Mouse (Mus musculus) CD8-positive naive resting alpha-beta T cell, adult 57 days (primary cell): ENCODE measurements around the gene Ly6g6c. TPM values are rescaled to one million over a fixed set of nuclear protein-coding genes. Genes with fewer than 3 reads are reported as not detected.

Experiments
- total RNA-seq: library from RNA; stranded (reverse); gene quantifications from one replicate; pipeline ENCODE4 v1.2.4, GENCODE M21; 2023

The Ly6g6c gene
- total RNA-seq: not detected

GRCm38 (mm10) chr17:35064951-35065947 is at the start of gene Ly6g6c:
Gene Ly6g6c (plus strand): TSS chr17:35065388.

DNA sequence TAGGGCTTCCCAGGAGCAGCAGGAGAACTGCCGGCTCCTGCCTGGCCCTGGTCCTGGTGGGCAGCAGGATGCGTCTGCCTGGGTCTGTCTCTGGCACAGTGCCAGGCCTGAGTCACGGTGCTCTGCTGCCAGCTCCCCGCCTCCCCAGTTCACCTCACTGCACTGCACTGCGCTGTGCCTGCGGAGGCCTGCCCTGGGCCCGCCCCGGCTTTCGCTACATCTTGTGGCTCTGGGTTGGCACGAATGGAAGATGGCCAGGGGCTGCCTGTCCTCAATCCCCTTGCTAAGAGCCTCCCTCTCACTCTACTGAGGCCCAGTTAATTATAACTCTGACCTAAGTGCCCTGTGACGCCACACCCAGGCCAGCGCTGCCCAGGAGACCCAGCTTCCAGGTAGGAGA is 48.8 kb upstream of the Ly6g6c start, which contains the start of gene Vwa7:
Gene Vwa7 (plus strand): TSS at position 204 of the 400 bp plus-strand sequence.

GRCm38 (mm10) chr17:35027277-35028068 is 37.7 kb upstream of the Ly6g6c start, which contains the start of gene Sapcd1:
Gene Sapcd1 (minus strand): TSS chr17:35028016.

DNA sequence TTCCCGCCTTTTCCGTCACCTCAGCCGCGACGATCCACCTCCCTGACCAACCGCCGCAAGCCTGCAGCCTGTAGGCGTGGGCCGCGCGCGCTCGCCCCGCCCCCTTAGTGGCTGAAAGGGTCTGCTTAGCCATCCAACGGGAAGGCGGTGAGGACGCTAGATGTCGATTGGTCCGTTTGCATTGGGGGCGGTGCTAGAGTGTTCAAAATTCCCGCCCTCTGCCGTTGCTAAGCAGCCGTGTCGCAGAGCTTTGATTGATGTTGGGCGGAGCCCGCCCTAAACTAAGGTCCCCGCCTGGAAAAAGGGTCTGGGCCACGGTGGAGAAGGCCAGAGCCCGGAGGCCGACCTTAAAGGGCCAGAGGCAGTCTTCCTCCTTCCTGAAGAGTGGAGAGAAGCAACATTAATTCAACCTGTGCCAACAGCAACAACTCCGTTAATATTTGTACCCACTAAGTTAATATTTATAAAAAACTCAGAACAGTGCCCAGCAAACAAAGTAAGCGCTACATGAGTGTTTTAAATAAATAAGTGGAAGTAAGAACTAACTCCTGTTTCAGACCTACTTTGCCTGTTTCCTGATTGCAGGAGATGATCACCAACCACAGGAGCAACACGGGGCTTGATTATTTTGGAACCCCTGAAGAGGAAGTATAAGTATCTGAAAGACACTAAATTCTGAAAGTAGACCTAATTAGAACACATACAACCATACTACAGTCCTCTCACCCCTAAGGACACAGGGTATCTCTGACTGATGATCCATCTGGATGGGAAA is 18.3 kb upstream of the Ly6g6c start, which contains the start of gene Msh5:
Gene Msh5 (minus strand): TSS at position 65 of the 775 bp plus-strand sequence.

GRCm38 (mm10) chr17:35049561-35050016 is 15.6 kb upstream of the Ly6g6c start, which contains the start of gene Clic1:
Gene Clic1 (plus strand): TSS chr17:35049966.

GRCm38 (mm10) chr17:35058911-35059892 is 6.0 kb upstream of the Ly6g6c start, which contains the start of gene Ddah2:
Gene Ddah2 (plus strand): TSS chr17:35059035.

DNA sequence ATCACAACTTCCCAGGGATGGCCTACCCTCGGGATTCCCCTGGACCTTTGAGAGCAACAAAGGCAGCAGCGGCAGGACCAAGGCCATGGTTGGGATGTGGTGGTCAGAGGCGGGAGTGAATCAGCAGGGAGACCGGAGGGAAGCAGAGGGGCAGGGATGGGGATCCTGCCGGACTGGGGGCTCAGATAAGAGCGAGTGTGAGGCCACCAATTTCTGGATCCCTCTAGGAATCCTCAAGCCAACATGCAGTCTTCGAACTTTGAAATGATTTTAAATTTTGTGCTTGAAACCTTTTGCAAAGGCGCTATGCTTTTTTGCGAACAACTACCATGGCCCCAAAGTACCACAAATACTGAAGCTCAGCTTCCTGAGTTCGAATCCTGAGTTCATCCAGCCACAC is 896 bp downstream of the Ly6g6c start, which contains the start of gene Mpig6b:
Gene Mpig6b (minus strand): TSS at position 101 of the 400 bp plus-strand sequence.

DNA sequence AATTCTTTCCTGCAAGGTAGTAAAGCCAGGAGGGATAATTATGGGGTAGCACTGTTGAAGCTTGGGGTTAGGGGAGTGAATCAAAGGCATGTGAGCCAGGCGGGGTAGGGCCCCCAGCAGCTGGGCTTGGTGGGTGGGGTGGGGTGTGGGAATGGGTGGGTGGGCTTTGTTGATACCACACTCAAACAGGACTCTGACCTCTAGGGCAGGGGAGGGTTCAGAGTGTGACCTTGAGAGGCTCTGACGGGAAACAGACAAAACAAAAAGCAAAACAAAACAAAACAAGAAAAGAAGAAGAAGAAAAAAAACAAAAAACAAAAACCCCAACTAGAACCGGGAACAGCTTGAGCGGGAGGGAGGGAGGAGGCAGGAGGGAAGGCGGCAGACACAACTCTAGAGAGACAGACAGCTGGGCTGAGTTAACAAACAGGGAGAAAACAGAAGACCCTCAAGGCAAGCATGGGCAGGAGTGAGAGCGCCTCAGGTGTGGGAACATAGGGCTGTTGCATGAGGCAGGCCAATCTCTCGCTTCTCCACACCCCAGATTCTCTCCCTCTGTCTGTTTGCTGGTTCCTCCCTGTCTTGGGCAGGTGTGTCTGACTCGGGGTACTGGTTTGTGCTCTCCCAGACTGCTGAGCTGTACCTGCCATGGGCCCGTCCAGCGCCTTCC is 11.5 kb downstream of the Ly6g6c start, which contains the start of gene Ly6g6e:
Gene Ly6g6e (plus strand): TSS at position 396 of the 670 bp plus-strand sequence.

DNA sequence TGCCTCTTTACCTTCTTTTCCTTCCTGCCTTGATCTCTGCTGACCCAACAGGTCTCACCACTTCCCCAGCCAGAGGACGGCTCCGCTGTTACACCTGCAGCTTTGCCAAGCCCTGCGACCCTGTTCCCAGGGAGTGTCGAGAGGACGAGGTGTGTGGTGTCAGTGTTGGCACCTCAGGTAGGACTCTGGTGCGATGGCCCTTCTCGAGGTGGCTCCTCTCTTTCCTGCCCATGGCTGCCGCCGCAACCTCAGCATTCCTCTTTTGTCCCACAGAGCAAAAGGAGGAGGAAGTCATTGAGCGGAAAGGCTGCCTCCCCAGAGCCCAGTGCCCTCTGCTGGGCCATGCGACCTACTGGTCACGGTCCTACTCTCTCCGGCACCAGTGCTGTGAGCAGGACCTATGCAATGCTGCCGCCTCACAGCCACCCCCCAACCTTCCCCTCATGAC is 12.6 kb downstream of the Ly6g6c start, which contains the start of gene Ly6g6d:
Gene Ly6g6d (minus strand): TSS at position 280 of the 448 bp plus-strand sequence.

DNA sequence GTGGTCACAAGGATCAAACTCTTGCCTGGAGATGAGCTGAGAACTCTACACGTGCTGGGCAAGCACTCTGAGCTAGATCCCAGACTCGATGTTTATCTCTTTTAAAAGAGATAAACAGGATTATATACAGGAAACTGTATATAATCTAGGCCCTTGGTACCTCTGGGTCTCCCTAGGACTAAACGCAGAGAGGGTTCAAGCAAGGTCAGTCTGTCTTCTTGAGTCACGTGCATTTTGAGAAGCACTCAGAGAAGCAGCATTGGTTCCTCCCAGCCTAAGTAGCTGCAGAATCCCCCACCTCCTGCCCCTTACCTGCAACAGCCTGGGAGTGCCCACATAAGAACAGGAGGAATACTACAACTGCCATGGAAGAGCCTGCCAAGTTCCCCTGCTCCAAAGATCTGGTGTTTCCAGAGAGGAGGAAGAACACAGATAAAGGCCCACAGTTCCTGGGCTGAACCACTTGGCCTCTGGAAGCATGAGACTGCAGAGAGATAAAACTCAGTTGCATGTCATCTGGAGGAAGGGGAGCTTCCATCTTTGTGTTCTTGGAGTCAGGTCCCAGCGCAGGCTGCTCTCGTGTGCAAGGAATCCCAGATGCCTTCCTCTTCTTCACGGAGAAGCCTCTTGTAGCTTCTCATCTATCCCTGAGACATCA is 20.1 kb downstream of the Ly6g6c start, which contains the start of gene Ly6g6f:
Gene Ly6g6f (minus strand): TSS at position 403 of the 658 bp plus-strand sequence.

DNA sequence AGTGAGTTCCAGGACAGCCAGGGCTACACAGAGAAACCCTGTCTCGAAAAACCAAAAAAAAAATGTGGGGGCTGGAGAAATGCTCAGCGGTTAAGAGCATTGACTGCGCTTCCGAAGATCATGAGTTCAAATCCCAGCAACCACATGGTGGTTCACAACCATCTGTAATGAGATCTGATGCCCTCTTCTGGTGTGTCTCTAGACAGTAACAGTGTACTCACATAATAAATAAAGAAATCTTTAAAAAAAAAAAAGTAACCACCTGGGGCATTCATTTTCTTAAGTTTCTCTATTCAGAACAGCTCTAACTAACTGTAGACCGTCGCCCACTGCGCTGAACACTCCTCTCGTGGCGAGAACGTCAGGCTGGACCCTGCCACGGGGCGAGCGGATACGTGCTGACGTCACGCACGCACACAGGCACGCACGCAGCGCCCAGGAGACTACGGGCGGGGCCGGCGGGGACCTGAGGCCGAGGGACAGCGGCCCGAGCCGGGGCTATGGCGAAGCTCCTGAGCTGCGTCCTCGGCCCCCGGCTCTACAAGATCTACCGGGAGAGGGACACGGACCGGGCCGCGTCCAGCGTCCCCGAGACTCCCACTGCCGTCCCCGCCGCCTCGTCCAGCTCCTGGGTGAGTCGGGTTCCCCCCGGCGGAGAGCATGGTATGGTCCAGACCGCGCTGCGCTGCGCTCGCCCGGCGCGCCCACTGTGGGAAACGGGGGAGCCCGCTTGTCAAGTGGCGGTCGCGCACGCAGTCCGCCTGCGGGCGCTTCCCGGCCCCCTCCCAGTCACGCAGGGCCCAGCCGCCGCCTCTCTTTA is 23.8 kb downstream of the Ly6g6c start, which contains the start of gene Abhd16a:
Gene Abhd16a (plus strand): TSS at position 439 of the 820 bp plus-strand sequence.

DNA sequence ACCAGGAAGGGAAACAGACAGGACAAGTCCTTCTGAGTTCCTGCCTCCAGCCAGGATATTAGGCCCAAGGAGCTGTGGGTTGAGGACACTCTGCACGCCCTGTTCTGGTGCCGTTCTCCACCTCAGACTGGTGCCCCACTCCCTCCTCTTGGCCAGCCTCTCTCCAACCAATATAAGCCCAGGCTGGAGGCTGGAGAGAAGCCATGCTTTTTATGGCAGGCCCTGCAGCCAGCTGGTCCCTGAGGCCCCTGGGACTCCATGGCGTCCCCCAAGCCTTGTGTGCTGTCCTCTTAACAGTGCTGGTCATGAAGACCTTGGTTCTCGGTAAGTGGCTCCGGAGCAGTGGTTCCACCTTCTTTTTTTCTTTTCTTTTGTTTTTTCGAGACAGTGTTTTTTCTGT is 42.9 kb downstream of the Ly6g6c start, which contains the start of gene Ly6g5c:
Gene Ly6g5c (plus strand): TSS at position 183 of the 400 bp plus-strand sequence.

GRCm38 (mm10) chr17:35115046-35116019 is 50.1 kb downstream of the Ly6g6c start, which contains the start of gene Ly6g5b:
Gene Ly6g5b (minus strand): TSS chr17:35115428.

